Mouse (Mus musculus): ENCODE results near the gene Galnt16.

The Galnt16 gene

DNA sequence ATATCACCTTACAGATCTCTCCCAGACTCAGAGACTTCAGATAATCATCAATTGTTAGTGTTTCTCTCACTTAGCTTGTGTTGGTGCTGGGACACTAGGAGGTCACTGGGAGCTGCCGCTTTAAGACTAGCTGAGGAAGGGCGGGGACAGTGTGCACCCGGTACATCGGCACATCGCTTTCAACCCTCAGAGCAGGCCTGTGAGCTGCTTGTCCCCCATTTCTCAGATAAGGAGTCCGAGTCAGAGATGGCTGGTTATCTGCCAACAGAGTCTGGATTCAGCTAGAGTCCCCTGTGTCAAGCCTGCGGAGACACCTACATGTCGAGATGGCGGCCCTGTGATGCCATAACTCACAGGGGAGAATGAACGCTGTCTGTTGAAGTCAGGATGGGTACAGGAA, 13.5 kb downstream of the Galnt16 start:
- DNase-seq (ENCODE audit: low read depth), result no peak

DNA sequence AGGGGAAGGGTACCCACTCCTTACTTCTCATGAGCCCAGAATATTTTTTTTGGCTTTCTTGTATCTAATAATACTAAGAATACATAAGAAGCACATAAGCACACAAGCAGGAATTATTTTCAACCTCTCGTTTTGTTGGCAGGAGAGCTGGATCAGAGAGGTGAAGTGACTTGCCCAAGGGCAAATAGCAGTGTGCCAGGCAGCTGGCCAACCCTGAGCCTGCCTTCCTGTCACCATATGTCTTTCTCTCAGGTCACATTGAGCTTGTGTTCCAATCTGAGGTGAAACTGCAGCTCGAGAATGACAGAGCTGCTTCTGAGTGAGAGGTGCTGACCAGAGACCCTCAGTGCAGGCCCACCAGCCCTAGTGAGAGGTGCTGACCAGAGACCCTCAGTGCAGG, 15.8 kb downstream of the Galnt16 start:
- no peak for DNase-seq (ENCODE audit: low read depth)

DNA sequence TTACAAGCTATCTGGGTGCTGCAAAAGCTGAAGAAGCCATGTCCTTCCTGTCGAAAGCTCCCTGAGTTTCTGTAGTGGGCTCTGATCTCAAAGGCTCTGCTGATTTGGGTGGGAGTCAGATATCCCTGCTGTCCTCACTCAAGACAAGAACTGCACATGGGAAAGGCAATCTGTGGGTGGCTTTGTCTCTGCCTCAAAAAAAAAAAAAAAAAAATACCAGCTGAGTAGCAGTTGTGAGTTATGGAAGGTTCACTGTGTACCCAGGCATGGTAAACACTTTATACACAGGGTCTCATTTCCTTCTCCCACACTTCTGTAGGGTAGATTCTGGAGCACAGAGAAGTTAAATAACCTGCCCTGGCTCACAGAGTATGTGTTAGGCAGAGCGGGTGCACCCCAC, 19.2 kb downstream of the Galnt16 start:
- no peak for DNase-seq (ENCODE audit: low read depth)

DNA sequence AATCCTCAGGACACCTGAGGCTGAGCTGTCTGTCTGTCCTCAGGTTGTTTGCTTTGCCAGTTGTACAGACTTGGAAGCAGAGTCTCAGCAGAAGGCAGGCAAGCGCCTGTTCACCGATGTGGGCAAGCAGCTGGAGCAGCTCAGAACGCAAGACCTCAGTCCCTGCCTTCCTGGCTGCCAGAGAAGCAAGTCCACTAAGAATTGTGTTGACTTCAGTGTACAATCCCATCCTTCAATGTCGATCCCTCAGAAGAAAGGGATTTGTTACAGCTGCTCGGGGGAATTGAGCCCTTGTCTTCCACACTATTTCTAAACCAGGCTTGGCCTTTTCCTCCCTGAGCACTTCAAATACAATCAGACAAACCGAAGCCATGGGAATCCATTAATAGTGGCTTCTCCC, 20.2 kb downstream of the Galnt16 start:
- no peak for DNase-seq (ENCODE audit: low read depth)

DNA sequence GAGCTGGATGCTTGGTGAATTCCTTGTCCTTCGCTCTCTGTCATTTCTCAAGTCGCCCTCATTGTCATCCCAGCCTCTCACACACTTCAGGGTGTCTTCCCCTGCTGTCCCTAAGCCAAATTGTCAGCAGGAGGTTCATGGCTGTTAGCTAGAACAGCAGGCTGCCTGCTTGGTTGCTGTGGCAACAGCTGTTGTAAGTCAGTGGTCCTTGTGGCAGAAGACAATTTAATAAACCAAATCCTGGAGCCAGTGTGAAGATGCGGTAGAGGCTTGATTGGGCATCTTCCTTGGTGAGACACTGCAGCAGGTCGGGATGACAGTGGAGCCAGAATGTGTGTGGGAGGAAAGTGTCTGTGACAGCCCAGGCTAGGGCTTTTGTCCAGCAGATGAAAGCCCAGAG, 27.2 kb downstream of the Galnt16 start:
- DNase-seq (ENCODE audit: low read depth), result no peak

DNA sequence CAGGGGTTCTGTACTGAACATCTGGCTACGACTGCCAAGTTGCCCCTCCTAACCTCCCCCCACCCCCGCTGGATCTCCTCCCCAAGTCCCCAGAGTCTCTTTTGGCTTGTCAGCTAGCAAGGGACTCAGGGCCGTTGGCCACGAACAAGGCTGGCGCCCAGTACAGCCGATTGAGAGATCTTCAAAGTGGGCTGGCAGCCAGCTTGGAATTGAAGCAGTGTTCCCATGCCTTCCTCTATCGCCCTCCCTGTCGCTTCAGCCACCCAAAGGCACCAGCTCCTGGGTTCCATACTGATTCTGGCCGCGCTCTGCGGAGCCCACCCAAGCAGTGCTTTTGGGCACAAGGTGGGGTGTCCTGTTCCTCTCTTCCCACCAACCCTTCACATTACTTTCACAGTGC, 31.6 kb downstream of the Galnt16 start:
- no peak for DNase-seq (ENCODE audit: low read depth)

DNA sequence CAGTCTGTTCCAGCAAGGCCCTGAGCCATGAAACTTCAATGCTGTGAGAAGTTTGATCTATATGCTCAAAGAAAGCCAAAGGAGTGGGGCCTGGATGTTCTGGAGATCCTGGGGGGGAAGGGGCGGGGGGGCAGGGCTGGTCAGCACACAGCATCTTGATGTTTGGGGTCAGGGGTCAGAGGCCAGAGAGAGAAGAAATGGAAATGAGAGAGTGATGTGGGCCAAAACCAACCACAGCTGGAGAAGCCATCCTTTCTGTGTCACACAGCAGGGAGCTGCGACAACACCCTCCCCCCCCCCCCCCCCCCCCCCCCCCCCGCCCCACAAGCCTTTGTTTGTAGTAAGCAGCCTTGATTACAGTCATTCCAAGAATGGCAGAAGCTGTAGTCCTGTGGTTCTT, 35.1 kb downstream of the Galnt16 start:
- no peak for DNase-seq (ENCODE audit: low read depth)

DNA sequence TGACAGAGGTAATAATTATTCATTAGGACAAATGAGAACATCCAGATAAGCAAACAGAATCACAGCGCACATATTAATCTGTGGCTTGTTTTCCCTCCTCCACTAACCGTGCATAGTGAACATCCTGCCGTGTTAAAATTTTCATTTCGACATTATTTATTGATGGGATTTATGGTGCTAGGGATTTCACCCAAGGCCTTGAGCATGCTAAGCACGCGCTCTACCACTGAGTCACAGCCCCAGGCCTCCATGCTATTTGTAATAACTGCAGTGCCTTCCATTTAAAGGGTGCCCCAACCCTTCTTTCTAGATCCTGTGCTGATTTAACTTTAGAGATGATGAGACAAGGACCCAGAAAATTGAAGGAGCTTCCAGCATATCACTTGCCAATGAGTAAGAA, 36.2 kb downstream of the Galnt16 start:
- no peak for DNase-seq (ENCODE audit: low read depth)

DNA sequence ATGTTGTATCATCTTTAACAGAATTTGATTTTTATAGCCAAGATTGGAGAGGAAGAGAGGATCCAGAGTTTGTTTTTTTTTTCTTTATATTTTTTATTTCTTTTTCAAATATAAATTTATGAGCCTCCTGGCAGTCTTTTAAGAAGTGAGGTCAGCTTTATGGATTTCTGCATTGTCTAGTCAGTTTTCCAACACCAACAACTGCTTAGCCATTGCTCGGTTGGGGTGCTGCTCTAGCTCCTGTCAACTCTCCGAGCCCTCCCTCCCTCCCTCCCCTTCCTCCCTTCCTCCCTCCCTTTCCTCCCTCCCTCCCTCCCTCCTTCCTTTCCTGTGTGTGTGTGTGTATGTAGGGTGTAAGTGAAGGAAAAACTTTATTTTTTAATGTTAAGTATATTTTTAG, 43.8 kb downstream of the Galnt16 start:
- DNase-seq (ENCODE audit: low read depth), result no peak

DNA sequence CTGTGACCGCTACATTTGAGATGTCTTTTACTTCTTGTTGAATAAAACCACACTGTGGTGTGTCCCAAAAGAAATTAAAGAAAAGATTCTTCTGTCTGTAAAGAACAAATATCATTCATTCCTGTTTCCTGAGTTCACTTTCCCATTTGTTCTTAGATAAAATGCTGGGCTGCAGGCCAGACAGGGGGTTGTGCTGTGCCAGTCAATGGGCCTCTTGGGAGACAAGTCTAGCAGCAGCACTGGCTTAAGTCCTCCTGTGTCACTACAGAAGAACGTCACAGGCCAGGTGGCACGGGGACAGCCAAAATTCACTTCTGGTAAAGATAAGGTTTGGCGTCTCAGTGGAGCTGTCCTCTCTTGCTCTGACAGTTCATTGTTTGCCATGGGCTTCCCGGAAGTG, 44.7 kb downstream of the Galnt16 start:
- DNase-seq (ENCODE audit: low read depth), result no peak

DNA sequence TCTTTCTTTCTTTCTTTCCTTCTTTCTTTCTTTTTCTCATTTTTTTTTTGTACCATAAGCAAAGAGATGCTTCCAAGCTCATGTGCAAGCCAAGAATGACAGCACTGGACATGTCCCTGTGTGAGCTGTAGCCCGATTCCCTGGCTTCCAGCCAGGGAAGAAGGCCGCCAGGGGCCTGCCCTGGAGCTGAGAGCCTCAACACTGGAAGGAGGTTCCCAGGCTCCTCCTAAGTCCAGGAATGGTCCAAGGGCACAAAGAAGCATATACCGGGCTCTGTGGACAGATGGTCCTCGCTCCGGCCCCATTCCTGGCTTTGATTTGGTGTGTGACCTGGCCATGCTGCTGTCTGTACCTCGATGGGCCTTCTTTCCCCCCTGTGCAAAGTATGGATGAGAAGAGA, 46.9 kb downstream of the Galnt16 start:
- DNase-seq (ENCODE audit: low read depth), result no peak

DNA sequence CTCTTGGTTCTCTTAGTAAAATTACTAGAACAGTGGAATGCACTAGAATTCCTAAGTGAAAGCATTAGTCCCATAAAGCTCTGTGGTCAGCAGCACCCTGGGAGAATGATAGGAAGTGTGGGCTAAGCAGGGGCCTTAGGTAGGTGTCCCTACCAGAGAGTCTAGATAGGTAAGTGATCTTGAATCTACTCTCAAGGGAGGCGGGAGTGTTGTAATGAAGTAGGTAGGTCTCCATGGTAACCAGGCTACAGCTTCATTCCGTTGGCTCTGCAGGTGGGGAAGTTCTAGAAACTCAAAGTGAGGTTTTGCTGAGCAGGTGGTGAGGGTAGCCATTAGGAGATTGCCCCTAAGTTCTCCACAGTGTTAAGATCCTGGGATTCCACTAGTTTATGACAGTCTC, 47.7 kb downstream of the Galnt16 start:
- DNase-seq (ENCODE audit: low read depth), result no peak

DNA sequence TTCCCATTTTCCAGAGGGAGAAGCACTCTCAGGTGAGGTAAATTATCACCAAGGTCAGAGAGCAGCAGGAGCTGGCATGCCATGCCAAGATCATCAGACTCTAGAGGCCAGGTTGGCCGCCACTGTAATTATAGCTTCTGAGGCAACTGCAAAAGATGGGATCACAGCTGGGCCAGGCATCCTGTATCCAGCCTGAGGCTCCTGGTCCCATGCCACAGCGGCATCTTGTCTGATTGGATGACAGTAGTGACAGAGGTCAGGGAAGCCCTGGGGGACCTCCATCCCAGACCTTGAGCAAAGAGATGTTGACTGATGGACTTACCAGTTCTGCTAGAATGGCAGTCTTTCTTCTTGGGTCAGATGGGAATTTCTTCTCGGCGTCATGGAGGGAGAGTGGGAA, 48.4 kb downstream of the Galnt16 start:
- DNase-seq (ENCODE audit: low read depth), result no peak

DNA sequence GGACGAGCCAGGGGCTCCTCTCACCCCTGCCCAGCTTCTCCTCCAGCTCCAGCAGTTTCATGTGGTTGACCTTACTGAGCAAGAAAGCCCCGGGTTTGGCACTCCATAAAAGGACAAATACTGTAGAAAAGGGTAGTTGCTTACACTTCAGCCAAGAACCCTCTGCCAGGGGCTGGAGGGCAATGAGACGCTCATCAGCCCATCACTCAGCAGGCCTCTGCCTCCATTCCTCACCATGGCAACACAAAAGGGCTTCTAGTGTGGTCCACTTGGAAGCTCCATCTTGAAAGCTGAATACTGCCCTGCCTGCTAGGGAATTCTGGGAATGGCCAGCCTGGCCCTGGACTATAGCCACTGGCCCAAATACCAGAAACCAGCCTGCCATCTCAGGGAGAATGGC, 49.3 kb downstream of the Galnt16 start:
- no peak for DNase-seq (ENCODE audit: low read depth)

DNA sequence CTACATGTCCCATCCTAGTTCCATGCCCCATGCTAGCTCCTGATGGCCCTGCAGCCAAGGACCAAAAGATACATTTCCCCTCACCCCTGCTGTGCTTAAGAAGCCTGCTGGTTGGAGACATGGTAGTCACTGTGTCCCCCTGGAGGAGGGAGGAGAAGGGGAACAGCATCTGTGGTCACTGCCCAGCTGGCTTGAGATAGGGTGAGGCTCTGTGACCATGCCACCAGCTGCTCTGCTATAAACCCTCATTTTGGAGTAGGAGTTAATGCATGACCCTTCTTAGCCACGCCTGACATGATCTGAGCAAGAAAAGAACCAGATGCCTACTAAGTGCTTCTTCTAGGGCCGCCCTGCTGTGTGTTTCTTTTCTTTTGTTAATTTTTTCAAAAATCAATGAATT, 51.5 kb downstream of the Galnt16 start:
- DNase-seq (ENCODE audit: low read depth), result no peak

DNA sequence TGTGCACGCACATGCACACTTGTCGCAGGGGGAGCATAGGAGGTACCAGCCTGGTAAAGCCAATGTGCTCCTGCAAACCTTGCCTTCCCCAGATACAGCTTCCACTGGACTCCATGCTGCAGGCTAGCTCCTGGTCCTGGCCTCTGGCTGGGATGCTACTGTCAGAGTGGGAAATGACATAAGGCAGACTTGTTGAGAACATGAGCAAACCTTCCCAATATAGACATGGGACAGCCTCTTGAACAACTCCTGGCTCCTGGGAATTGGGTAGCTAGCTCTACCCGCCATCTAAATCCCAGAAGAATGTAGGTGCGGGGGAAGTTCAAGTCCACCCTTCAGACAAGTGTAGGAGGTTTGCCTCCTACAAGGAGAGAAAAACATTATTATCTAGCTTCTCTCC, 56.2 kb downstream of the Galnt16 start:
- no peak for DNase-seq (ENCODE audit: low read depth)

DNA sequence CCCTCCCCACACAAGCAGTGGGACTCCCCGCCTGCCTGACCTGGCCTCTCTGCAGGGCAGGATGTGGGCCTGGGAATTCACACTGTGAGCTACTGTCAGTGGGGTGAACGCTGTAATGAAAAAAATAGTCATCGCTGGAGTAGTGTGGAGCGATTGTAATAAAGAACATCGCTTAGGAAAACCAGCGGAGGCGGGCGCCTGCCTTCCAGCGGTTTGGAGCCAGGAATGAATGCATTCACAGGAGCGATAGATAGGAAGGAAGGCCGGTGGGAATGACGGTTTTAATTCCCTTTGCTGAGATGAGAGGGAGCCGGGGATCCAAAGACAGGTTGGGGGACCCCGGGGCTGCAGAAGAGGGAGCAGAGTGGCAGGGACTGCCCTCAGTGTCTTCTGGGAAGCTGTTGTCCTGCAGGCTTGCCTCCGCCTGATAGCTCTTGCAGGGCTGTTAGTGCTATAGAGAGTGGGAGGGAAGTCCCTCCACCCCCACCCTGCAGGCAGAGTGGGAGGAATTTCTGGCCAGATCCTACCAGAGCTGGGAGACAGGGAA, 56.8 kb downstream of the Galnt16 start:
- no peak for DNase-seq (ENCODE audit: low read depth)

DNA sequence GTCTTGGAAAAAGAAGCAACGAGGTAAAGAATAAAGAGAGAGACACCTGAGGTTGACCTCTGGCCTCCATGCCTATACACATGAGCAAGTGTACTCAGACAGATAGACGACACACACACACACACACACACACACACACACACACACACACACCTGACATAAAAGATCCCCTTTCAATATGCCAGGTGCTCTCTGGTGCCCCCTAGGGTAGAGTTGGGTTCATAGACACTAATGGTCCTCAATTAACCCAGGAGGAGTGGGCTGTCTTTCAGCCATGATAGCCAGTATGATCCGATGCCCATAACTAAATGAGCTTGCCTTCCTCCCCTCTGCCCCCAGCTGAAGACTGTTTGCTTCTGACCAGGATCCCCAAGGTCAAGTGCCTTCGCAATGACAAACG, 59.0 kb downstream of the Galnt16 start:
- peak; percentile 45 for DNase-seq (ENCODE audit: low read depth)

DNA sequence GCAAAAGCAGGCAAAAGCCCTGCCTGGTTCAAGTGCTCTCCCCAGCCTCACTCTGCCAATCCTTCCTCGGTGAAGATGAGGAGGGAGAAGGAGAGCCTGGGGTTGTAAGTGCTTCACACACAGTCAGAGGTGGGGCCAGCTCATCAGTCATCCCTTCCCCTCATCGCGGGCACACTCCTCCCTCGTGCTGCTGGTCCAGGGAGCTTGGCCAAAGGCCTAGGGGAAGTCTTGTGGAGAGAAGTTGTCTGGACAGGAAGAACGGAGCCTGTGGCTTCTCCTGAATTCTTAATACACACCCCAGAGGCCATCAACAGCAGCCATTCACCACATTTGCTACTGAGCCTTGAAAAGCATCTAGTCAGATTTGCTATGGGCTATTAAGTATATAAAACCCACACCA, 63.3 kb downstream of the Galnt16 start:
- no peak for DNase-seq (ENCODE audit: low read depth)

DNA sequence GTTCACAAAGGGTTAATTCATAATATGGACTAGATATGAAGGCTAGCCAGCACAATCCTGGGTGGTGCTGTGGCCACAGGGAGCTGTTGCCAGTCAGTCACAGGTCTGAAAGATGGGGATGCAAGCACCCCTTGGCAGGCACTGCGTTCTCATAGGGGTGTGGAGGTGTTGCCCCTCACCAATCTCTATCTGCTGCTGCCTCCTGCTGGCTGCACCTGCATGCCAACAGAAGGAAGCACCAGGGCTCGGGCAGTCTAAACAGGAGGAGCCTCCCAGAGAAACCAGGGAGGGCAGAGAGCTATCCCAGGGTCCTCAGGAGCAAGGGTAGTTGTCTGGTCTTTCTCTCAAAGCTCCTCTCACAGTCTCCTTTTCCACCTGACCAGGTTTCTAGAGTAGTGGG, 66.9 kb downstream of the Galnt16 start:
- DNase-seq (ENCODE audit: low read depth), result peak; percentile 4

DNA sequence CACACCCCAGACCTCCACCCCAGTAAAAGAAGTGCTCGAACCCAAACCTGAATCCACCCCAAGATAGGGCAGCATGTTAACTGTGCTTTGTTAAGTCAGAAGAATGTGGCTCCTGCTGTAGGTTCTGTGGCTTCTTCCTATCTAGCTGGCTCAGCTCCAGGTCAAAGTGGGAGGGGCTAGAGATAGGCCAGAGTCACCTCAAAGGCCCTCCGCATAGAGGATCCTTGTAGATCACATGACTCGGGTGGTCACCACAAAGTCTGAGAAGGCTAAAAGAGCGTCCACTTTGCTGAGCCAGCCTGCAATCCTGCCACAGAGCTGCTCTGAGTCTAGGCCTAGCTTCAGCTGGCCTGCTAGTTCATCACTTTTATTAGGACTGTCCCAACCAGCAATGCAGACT, 76.1 kb downstream of the Galnt16 start:
- DNase-seq (ENCODE audit: low read depth), result no peak

DNA sequence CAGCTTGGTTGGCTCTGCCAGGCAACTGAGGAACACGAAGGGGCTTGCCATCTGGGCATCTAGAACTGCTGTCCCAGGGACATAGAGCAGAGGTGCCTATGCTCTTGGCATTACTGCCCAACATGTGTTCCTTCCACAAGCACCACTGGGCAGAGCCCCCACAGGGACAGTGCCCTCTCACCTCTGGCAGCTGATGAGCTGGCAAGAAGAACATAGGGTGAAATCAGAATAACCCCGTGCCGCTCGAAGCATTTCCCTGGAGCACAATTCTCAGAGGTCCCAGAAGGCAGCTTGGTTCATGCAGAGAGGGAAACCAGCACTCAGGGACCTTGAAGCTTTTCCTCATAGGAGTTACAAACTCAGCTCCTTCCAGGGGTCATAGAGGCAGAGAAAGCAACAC, 76.7 kb downstream of the Galnt16 start:
- no peak for DNase-seq (ENCODE audit: low read depth)

DNA sequence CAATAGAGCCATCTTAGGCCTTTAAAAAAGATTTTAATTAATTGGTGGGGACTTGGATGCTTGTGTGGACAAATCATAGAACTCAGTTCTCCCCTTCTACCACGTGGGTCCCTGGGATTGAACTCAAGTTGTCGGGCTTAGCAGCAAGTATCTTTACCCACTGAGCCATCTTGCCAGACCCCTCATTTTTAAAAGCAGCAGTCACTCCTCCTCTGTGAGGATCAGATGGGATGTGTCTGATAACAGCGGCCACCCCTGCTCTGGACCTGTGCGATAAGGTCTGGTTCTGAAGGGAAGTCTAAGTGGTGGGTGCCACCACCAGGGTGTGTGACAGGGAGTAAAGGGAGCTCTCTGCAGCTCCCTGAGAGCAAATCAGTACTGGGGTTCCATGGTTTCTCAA, 77.5 kb downstream of the Galnt16 start:
- no peak for DNase-seq (ENCODE audit: low read depth)

DNA sequence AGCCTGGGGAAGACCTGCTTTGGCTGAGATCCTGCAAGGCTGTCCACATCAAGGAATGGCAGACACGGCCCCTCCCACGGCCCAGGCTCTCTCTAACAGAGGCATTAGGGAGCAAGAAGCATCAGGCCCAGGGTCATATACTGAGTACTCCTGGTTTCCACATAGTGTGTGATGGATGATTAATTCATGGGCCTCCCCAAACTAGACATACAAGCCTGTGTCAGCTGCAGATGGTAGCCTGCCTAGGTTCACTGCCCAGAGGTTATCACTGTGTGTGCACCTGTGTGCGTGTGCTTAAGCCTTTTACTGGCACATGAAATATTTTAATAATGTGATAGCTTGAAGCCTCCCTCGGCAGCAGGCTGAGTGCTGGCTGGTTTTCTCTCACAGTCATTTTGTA, 77.9 kb downstream of the Galnt16 start:
- no peak for DNase-seq (ENCODE audit: low read depth)

DNA sequence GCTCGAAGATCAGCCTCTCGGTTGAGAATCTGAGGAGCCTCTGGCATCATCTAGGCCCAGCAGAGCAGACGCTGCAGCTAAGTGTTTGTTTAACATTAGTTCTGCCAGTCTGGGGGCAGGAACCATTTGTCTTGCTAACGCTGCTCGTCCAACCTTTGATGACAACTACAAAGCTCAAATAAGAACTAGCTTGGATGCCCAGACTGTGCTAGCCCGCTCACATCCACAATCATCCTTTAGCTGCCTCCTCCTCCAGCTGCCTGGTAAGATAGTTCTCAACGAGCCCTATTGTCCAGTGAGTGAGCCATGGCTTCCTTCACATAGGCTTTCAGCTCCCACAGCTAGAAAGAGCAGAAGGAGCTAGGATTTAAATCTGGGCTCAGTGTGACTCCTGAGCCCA, 80.2 kb downstream of the Galnt16 start:
- no peak for DNase-seq (ENCODE audit: low read depth)
